Mouse (Mus musculus): ENCODE results near the gene Fam131a. TPM values are rescaled to one million over a fixed set of nuclear protein-coding genes. Genes with fewer than 3 reads are reported as not detected.
A peak's percentile ranks its signal among the peaks of the same experiment; 100 is the strongest.

The Fam131a gene
- polyA plus RNA-seq, 1 experiment from 2014 or later: 58.5 TPM

DNA sequence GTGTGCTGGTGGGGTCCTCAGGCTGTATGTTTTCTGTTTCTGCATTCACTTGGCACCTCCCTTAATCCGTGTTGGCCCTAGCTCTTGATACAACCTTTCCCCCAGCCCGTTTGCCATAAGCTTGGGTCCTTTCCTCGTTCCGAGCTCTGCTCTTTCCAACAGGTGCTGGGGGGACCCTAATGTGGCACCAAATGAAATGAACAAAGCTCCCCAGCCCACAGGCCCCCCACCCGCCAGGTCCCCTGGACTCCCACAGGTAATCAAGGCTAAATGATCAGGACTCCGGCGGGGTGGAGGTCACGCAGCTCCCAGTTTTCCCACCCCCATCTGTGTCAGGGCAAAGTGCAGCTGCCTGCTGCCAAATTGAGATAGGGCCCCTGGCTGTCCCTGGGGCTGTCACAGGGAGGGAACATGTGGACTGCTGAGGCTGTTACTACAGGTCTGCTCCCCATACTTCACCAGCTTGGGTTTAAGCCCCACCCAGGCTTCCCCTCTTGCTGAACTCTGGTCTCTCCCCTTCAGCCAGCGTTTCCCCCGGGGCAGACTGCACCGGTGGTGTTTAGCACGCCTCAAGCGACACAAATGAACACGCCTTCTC, 19.2 kb upstream of the Fam131a start:
- Histone ChIP-seq H3K4me3 (peak overlapping the region; percentile 81), H3K9ac (peak overlapping the region; percentile 90), H3K27ac (no peak overlapping the region; the same call in 1 of the 2 replicates), H3K9me3 (no peaks in the 10 kb centered on the region), H3K36me3 (replicated peaks) (peaks cover 22% of the 10 kb centered on the region), H3K4me2 (peak overlapping the region; percentile 80), H3K4me1 (peaks cover 23% of the 10 kb centered on the region), H3K27me3 (replicated peaks) (no peaks in the 10 kb centered on the region)
- no peak for ATAC-seq (replicated peaks)
- WGBS: 14% methylated on average over 14 of the region's 14 CpGs

DNA sequence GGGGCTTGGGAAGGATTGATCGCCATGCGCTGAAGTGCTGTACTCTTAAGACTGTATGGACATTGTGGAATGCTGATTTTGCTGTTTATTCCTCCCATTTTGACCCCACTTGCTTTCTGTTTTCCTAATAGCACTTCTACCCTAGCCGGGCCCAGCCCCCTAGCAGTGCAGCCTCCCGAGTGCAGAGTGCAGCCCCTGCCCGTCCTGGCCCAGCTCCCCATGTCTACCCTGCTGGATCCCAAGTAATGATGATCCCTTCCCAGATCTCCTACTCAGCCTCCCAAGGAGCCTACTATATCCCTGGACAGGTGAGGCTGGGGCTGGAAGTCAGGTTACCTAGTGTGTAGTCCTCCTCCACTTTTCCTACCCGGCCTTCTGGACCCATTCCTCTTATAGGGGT, 17.8 kb upstream of the Fam131a start:
- no peak overlapping the region for H3K27ac ChIP-seq
- 91% methylated on average over 6 of the region's 6 CpGs for WGBS
- H3K27me3 ChIP-seq (replicated peaks): no peaks in the 10 kb centered on the region
- H3K9me3 ChIP-seq: no peaks in the 10 kb centered on the region
- H3K4me1 ChIP-seq: peaks cover 23% of the 10 kb centered on the region
- no peak overlapping the region for H3K4me2 ChIP-seq
- ATAC-seq (replicated peaks): no peak
- H3K9ac ChIP-seq: no peak overlapping the region
- peaks cover 34% of the 10 kb centered on the region for H3K36me3 ChIP-seq (replicated peaks)
- no peak overlapping the region for H3K4me3 ChIP-seq

DNA sequence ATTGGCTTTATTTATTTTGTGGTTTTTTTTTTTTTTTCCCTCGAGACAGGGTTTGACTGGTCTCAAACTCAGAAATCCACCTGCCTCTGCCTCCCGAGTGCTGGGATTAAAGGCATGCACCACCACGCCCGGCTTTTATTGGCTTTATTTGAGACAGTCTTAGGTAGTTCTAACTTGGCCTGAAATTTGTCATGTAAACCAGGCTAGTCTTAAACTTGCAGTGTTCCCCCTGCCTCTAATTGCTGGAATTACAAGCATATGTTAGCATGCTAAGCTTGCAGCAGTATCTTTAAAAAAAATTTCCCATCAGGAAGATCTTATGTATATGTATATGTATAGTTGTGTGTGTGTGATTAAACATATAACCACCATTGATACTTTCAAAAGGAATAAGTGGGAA, 16.3 kb upstream of the Fam131a start:
- Histone ChIP-seq H3K27ac (no peak overlapping the region), H3K4me2 (no peak overlapping the region), H3K27me3 (replicated peaks) (no peaks in the 10 kb centered on the region), H3K9ac (no peak overlapping the region), H3K4me1 (peaks cover 23% of the 10 kb centered on the region), H3K4me3 (no peak overlapping the region), H3K36me3 (replicated peaks) (peaks cover 49% of the 10 kb centered on the region), H3K9me3 (no peaks in the 10 kb centered on the region)
- WGBS: 89% methylated on average over 4 of the region's 4 CpGs
- ATAC-seq (replicated peaks): no peak

DNA sequence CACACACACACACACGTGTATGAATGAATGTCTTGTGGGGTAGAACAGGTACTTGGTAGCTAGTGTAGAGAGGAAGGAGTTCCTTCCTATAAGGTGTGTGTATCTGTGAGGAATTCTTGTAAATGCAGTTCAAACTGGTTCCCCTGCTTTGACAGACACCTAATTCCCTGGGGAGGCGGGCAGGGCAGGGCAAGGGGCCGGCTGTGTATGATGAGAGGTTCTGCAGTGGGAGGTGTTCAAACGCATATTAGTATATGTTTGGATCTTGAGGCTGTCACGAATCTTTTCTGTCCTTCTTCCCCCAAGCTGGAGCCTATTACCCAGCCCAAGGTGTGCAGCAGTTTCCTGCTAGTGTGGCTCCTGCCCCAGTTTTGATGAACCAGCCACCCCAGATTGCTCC, 15.7 kb upstream of the Fam131a start:
- Histone ChIP-seq H3K4me3 (no peak overlapping the region), H3K9ac (no peak overlapping the region), H3K27me3 (replicated peaks) (no peaks in the 10 kb centered on the region), H3K36me3 (replicated peaks) (peaks cover 56% of the 10 kb centered on the region), H3K4me2 (no peak overlapping the region), H3K9me3 (no peaks in the 10 kb centered on the region), H3K4me1 (peaks cover 19% of the 10 kb centered on the region), H3K27ac (no peak overlapping the region)
- ATAC-seq (replicated peaks): no peak
- WGBS: 91% methylated on average over 5 of the region's 5 CpGs

DNA sequence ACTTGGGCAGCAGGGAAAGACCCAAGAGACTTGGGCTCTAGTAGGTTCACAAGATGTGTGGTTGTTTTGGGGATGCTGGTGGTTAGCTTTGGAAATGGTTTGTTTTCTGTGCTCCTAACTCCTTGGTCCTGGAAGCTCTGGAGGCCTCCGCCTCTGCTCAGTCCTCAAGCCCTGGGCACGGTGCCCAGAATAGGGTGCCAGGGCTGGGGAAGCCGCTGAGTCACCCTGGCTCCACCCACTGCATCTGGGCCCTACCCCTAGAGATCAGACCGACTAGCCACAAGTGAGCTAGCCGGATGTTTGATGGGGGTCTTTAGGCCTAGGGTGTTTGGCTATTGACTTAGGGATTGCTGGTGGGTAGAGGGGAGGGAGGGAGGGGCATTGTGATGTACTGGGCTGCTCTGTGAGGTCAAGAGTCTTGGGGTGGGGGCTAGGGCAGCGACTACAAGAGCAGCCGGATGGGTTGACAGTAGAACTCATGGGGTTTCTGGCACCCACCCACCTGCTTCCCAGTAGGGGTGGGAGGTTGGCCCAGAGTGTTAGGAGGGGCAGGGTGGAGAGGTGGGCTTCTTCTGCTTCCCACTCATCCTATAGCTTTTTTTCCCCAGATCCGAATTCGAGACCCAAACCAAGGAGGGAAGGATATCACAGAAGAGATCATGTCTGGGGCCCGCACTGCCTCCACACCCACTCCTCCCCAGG, 14.9 kb upstream of the Fam131a start:
- Histone ChIP-seq H3K9ac (no peak overlapping the region), H3K27ac (no peak overlapping the region), H3K4me2 (no peak overlapping the region), H3K4me3 (no peak overlapping the region), H3K9me3 (no peaks in the 10 kb centered on the region), H3K27me3 (replicated peaks) (no peaks in the 10 kb centered on the region), H3K36me3 (replicated peaks) (peaks cover 61% of the 10 kb centered on the region), H3K4me1 (peaks cover 19% of the 10 kb centered on the region)
- WGBS: 84% methylated on average over 10 of the region's 10 CpGs
- no peak for ATAC-seq (replicated peaks)

DNA sequence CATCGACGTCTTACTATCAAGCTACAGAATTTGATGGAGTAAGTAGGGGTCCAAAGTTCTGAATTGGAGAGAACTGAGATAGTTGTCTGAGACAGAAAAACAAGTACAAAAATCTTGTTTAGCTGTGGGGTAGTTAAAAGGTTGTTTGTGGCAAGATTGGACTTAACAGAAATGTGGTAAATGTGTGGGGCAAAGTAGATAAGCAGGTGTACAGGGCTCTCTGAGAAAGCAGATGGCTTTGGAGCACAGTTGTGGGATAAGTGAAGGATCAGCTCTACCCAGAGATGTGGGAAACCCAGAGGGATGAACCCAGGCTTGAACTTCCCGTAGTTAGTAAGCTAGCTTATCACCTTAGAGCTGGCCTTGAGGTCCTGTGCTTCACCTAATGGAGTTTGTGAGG, 2.3 kb upstream of the Fam131a start:
- peaks cover 46% of the 10 kb centered on the region for H3K36me3 ChIP-seq (replicated peaks)
- ATAC-seq (replicated peaks): no peak
- no peaks in the 10 kb centered on the region for H3K27me3 ChIP-seq (replicated peaks)
- H3K4me2 ChIP-seq: no peak overlapping the region
- H3K4me1 ChIP-seq: peaks cover 29% of the 10 kb centered on the region
- WGBS: 94% methylated on average over 3 of the region's 3 CpGs
- no peak overlapping the region for H3K27ac ChIP-seq
- no peak overlapping the region for H3K9ac ChIP-seq
- H3K9me3 ChIP-seq: no peaks in the 10 kb centered on the region
- no peak overlapping the region for H3K4me3 ChIP-seq

DNA sequence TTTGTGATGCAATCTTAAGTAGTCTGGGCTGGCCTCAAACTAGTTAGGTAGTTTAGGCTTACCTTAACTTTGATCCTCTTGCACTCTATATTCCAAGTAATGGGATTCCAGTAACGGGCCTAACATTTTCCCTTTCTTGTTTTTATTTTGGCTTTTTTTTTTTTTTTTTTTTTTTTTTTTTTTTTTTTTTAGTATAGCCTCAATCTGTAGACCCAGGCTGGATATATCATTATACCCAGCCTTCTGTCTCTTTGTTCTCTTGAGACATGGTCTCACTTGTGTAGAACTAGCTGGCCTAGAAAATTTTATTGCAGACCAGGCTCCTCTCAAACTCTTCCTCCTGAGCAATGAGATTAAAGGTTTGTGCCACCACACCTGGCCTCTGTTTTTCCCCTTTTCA, 1.4 kb upstream of the Fam131a start:
- no peaks in the 10 kb centered on the region for H3K27me3 ChIP-seq (replicated peaks)
- ATAC-seq (replicated peaks): no peak
- no peak overlapping the region for H3K9ac ChIP-seq
- H3K4me2 ChIP-seq: no peak overlapping the region
- no peaks in the 10 kb centered on the region for H3K9me3 ChIP-seq
- WGBS: 88% methylated on average over 1 of the region's 1 CpGs
- H3K27ac ChIP-seq: no peak overlapping the region
- H3K4me1 ChIP-seq: peaks cover 36% of the 10 kb centered on the region
- H3K4me3 ChIP-seq: no peak overlapping the region
- H3K36me3 ChIP-seq (replicated peaks): peaks cover 37% of the 10 kb centered on the region

DNA sequence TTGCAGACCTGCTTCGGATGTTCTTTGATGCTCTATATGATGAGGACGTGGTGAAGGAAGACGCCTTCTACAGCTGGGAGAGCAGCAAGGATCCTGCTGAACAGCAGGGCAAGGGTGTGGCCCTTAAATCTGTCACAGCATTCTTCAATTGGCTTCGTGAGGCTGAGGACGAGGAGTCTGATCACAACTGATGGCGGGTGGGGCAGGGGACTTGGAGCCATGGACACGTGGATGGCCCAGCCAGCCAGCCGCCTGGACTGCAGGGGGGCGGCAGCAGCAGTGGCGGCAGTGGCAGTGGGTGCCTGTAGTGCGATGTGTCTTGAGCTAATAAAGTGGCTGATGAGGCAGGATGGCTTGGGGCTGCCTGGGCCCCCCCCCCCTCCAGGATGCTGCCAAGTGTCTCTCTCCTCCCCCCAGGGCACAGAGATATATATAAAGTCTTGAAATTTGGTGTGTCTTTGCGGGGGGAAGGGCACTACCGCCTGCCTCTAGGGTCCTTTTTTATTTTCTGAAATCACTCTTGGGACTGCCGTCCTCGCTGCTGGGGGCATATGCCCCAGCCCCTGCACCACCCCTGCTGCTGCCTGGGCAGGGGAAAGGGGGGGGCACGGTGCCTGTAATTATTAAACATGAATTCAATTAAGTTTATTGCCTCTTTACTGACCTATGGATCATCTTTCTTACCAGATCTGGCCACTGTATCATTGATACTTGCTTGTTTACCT, 638 bp upstream of the Fam131a start:
- H3K27ac ChIP-seq: peak overlapping the region; percentile 98
- H3K9ac ChIP-seq: peak overlapping the region; percentile 85; the same call in 1 of the 2 replicates
- H3K4me1 ChIP-seq: peaks cover 42% of the 10 kb centered on the region
- no peaks in the 10 kb centered on the region for H3K27me3 ChIP-seq (replicated peaks)
- 39% methylated on average over 16 of the region's 16 CpGs for WGBS
- H3K36me3 ChIP-seq (replicated peaks): peaks cover 29% of the 10 kb centered on the region
- H3K4me3 ChIP-seq: no peak overlapping the region
- H3K9me3 ChIP-seq: no peaks in the 10 kb centered on the region
- peak overlapping the region; percentile 87 for H3K4me2 ChIP-seq
- ATAC-seq (replicated peaks): no peak

DNA sequence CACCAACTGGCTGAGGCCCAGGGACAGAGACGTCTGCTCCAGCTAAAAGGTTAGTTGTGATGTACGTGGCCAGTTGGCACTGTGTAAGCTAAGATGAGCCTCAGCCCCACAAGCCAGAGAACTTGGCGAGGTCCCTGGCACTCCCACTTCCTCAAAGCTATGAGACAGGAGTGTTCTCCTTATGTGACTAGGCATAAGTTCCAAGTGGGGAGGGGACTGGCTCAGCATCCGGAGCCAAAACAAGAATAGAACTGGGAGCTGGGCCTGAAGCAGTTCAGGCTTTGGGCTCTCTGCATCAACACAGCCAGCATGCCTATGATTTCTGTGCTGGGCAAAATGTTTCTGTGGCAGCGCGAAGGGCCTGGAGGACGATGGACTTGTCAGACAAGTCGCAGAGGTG, 1.7 kb downstream of the Fam131a start:
- Histone ChIP-seq H3K36me3 (replicated peaks) (peaks cover 9% of the 10 kb centered on the region), H3K27me3 (replicated peaks) (no peaks in the 10 kb centered on the region), H3K9me3 (no peaks in the 10 kb centered on the region), H3K27ac (peak overlapping the region; percentile 83), H3K9ac (no peak overlapping the region), H3K4me2 (peak overlapping the region; percentile 87), H3K4me3 (no peak overlapping the region), H3K4me1 (peaks cover 42% of the 10 kb centered on the region)
- no peak for ATAC-seq (replicated peaks)
- WGBS: 77% methylated on average over 8 of the region's 8 CpGs

DNA sequence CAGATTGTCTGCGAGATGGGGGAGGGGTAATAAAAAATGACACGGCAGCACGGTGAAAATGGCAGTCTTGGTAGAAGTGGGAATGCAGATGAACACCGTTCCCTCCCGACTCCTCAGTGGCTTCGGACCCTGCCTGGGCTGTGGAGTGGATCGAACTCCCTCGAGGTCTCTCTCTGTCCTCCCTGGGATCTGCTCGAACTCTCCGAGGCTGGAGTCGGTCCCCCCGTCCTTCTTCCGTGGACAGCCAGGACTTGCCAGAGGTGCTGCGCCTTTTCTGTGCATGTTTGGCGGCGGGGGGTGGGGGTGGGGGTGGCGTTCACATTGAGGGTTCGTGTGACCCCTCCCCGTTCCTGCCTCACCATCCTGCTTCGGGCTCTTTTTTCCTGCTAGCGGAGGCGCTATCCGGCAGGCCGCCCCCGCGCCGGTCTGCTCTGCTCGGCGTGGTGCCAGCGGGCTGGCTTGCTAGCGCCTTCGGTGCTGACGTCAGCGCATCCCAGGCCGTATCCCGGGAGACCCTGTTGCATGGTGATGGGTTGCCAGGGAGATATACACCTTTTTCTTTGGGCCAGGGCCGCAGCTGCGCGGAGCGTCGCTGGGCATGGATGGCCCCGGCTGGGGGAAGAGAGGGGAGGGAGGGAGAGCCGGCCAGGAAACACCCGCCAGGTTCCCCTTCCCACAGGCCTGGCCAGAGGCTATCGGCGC, 2.7 kb downstream of the Fam131a start:
- H3K9ac ChIP-seq: peak overlapping the region; percentile 53
- H3K4me1 ChIP-seq: peaks cover 46% of the 10 kb centered on the region
- no peaks in the 10 kb centered on the region for H3K9me3 ChIP-seq
- H3K27ac ChIP-seq: peak overlapping the region; percentile 83
- peak overlapping the region; percentile 46 for H3K4me3 ChIP-seq
- peak overlapping the region; percentile 87 for H3K4me2 ChIP-seq
- H3K36me3 ChIP-seq (replicated peaks): peaks cover 7% of the 10 kb centered on the region
- ATAC-seq (replicated peaks): peak; percentile 85
- WGBS: under 1% methylated on average over 46 of the region's 46 CpGs
- no peaks in the 10 kb centered on the region for H3K27me3 ChIP-seq (replicated peaks)

DNA sequence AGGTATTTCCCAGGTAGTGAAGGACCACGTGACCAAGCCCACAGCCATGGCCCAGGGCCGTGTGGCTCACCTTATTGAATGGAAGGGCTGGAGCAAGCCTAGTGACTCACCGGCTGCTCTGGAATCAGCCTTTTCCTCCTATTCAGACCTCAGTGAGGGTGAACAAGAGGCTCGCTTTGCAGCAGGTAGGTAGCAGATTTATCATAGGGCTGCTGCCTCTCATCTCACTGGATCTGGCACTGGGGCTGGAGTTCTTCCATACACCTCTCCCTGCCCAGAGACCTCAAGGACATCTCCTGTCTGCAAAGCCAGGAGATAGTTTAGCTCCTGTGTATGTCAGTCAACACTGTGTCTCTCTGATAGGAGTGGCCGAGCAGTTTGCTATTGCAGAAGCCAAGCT, 6.2 kb downstream of the Fam131a start:
- H3K27me3 ChIP-seq (replicated peaks): no peaks in the 10 kb centered on the region
- peaks cover 10% of the 10 kb centered on the region for H3K36me3 ChIP-seq (replicated peaks)
- H3K9me3 ChIP-seq: no peaks in the 10 kb centered on the region
- no peak overlapping the region for H3K27ac ChIP-seq
- H3K4me3 ChIP-seq: no peak overlapping the region
- H3K4me1 ChIP-seq: peaks cover 45% of the 10 kb centered on the region
- no peak overlapping the region for H3K4me2 ChIP-seq
- no peak overlapping the region for H3K9ac ChIP-seq
- ATAC-seq (replicated peaks): no peak
- 88% methylated on average over 5 of the region's 5 CpGs for WGBS

DNA sequence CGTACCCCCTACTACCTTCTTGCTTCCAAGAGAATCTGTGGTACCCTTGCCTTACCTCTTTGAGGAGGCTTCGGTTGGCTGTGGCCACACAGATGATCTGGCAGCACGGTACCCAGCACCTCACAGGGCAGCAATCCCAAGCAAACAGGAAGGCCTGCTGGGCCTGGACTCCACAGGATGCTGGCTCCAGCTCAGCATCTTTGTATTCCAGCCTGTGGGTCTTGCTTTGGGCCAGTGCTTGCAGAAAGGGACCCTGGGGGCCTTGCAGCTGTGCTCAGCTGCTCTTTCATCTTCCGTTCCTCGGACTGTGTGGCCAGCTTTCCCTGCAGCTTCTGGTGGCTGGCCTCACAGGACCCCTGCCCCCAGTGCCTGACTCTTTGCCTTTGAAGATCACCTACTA, 7.0 kb downstream of the Fam131a start:
- H3K36me3 ChIP-seq (replicated peaks): peaks cover 10% of the 10 kb centered on the region
- H3K4me2 ChIP-seq: no peak overlapping the region
- 36% methylated on average over 5 of the region's 5 CpGs for WGBS
- H3K9me3 ChIP-seq: no peaks in the 10 kb centered on the region
- no peak overlapping the region for H3K4me3 ChIP-seq
- H3K27ac ChIP-seq: 0 out of 2 replicates have a peak overlapping the region, but pooled peaks have one; percentile 9
- H3K4me1 ChIP-seq: peaks cover 39% of the 10 kb centered on the region
- H3K9ac ChIP-seq: no peak overlapping the region
- no peaks in the 10 kb centered on the region for H3K27me3 ChIP-seq (replicated peaks)
- ATAC-seq (replicated peaks): no peak

Measured in midbrain, embryonic 15.5 days (tissue).